Comparison of ENCODE assay signal across 9 mouse cellular contexts in genomic region chrX:60547098-60547443, GRCm38 (mm10). TPM values are rescaled to one million over a fixed set of nuclear protein-coding genes. Genes with fewer than 3 reads are reported as not detected.
A peak's percentile ranks its signal among the peaks of the same experiment; 100 is the strongest.
DNase-seq lines count a peak whose midpoint lies in the region; ATAC-seq and TF ChIP-seq lines count a peak whose summit lies in the region.
"Had no signal": no experiment of that assay in that cellular context is flagged by ENCODE, and none has a peak within 500 bp of the region (broad histone marks: within the 10 kb centered on the region; RNA-seq: fewer than 3 reads in every experiment).

No protein-coding gene starts in this region.

- TF ChIP-seq CTCF in E14TG2a.4 (conservative IDR thresholded peaks at IDR 0.05; ENCODE audit: low read length) = no peak
- no peak for TF ChIP-seq CTCF in liver, postnatal 0 days (IDR thresholded peaks at IDR 0.05; ENCODE audit: low read depth)

- WGBS in heart, embryonic 10.5 days = 17% methylated on average over 16 of the region's 16 CpGs
- 12% methylated on average over 16 of the region's 16 CpGs for WGBS in liver, postnatal 0 days (ENCODE audit: insufficient replicate concordance)

- ATAC-seq in liver, postnatal 0 days = no peak

- no peak overlapping the region for H3K9ac ChIP-seq in liver, postnatal 0 days (replicated peaks)

- no peaks in the 10 kb centered on the region for H3K9me3 ChIP-seq in heart, embryonic 10.5 days
- no peaks in the 10 kb centered on the region for H3K9me3 ChIP-seq in E14TG2a.4 (ENCODE audit: low read length)
- no peaks in the 10 kb centered on the region; the same call in 1 of the 2 replicates for H3K9me3 ChIP-seq in liver, postnatal 0 days (ENCODE audit: low read length)

- DNase-seq in heart, embryonic 10.5 days (ENCODE audit: low spot score) = no peak
- DNase-seq in heart, postnatal 10 days = no peak
- peak; percentile 11 for DNase-seq in forelimb bud, embryonic 11.5 days (ENCODE audit: low read depth, low spot score)
- DNase-seq in liver, postnatal 0 days = no peak
- no peak for DNase-seq in ovary, postnatal 14 days (ENCODE audit: low spot score)
- no peak for DNase-seq in urinary bladder, postnatal 14 days (ENCODE audit: low spot score)
- DNase-seq in urinary bladder, postnatal 25 days (ENCODE audit: low spot score) = no peak

- no peak for TF ChIP-seq EP300 in liver, postnatal 0 days (IDR thresholded peaks at IDR 0.05; ENCODE audit: low read depth)

- intact Hi-C loops in heart, postnatal 10 days (cut with DNase I) = no loop called here

- no peaks in the 10 kb centered on the region for H3K36me3 ChIP-seq in heart, embryonic 10.5 days
- no peaks in the 10 kb centered on the region for H3K36me3 ChIP-seq in E14TG2a.4 (ENCODE audit: insufficient read depth, low read length)
- no peaks in the 10 kb centered on the region for H3K36me3 ChIP-seq in liver, postnatal 0 days (replicated peaks; ENCODE audit: insufficient read depth, low read length)

- no peaks in the 10 kb centered on the region for H3K4me1 ChIP-seq in heart, embryonic 10.5 days
- peaks cover 11% of the 10 kb centered on the region for H3K4me1 ChIP-seq in E14TG2a.4 (replicated peaks; ENCODE audit: low read depth, low read length)
- no peaks in the 10 kb centered on the region for H3K4me1 ChIP-seq in liver, postnatal 0 days (ENCODE audit: insufficient read depth)

- H3K4me2 ChIP-seq in liver, postnatal 0 days (ENCODE audit: low read depth, low read length) = peak overlapping the region; percentile 67

- H3K4me3 ChIP-seq in heart, embryonic 10.5 days = peak overlapping the region; percentile 63
- H3K4me3 ChIP-seq in E14TG2a.4 (replicated peaks; ENCODE audit: low read length) = peak overlapping the region; percentile 74
- peak overlapping the region; percentile 42; the same call in 1 of the 2 replicates for H3K4me3 ChIP-seq in liver, postnatal 0 days (ENCODE audit: low read depth, low read length)

- H3K27ac ChIP-seq in heart, embryonic 10.5 days = peak overlapping the region; percentile 80; the same call in 1 of the 2 replicates
- no peak overlapping the region for H3K27ac ChIP-seq in liver, postnatal 0 days (ENCODE audit: low read depth)

- H3K27me3 ChIP-seq in heart, embryonic 10.5 days (ENCODE audit: insufficient read depth, poor library complexity, severe bottlenecking) = peaks cover 19% of the 10 kb centered on the region; the same call in 1 of the 2 replicates
- H3K27me3 ChIP-seq in E14TG2a.4 (ENCODE audit: insufficient read depth, low read length) = peaks cover 19% of the 10 kb centered on the region
- peaks cover 26% of the 10 kb centered on the region for H3K27me3 ChIP-seq in liver, postnatal 0 days (ENCODE audit: insufficient read depth, low read length)

RNA-seq across cellular contexts. Expression of gene Gm7073, which starts 8.0 kb away (rescaled TPM):
- not detected in 2 replicates for polyA plus RNA-seq in heart, embryonic 10.5 days (2016; fragmentation: Nextera tagmentation; extraction: Ambion mirVana)
- not detected for total RNA-seq in heart, postnatal 10 days (2021)
- not detected in 2 replicates for polyA plus RNA-seq in liver, postnatal 0 days (2015; fragmentation: Nextera tagmentation; extraction: Ambion mirVana)
- total RNA-seq: left cerebral cortex, adult 8-10 months had no signal

RNA-seq across cellular contexts. Expression of gene Atp11c, which starts 45.4 kb away (rescaled TPM):
- polyA plus RNA-seq in heart, embryonic 10.5 days (2016; fragmentation: Nextera tagmentation; extraction: Ambion mirVana) = 6.0 and 7.8 TPM in 2 replicates
- 1 to 10 TPM; 9.6 to 10.0 TPM for total RNA-seq in heart, postnatal 10 days (2021)
- 3.4 and 4.6 TPM in 2 replicates for polyA plus RNA-seq in liver, postnatal 0 days (2015; fragmentation: Nextera tagmentation; extraction: Ambion mirVana)
